Mouse (Mus musculus): ENCODE data around the gene Mex3b. TPM values are rescaled to one million over a fixed set of nuclear protein-coding genes. Genes with fewer than 3 reads are reported as not detected.

Mex3b gene
- polyA plus RNA-seq, 1 experiment from 2014 or later, result 41.7 TPM

DNA sequence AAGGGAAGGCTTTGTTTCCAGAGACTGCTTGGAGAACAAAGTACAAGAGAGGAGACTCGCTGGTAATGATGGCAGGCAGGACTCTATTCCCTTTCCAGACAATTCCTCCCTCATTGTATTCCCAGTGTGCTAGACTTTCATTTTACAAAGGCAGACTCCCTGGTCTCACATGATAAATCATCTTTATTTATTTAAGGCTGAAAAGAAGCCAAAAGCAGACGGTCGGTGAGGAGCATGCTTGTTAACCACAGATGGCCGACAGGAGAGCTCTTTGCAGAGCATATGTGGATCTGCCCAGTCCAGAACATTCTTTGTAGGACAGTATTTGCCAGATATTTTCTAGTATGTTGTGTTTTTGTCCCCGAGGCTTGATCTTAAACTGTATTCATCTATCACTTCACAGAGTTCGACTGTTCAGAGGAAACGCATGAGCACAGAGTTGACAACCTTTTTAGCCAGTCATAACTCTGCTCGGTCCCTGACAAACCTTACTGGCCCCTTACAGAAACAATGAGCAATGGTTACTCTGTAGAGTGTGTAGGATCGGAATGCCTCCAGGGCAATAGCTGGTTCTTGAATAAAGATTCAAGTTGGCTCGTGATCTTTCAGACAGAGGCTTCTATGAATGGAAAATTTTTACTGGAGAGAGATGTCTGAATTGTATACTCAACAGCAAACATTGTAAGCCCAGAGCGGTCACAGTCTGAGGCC is 28.0 kb upstream of the Mex3b start:
- peak; percentile 62 for ATAC-seq
- H3K27ac ChIP-seq (ENCODE audit: low read length), result peak overlapping the region; percentile 49
- 53% methylated on average over 11 of the region's 11 CpGs for WGBS
- H3K9me3 ChIP-seq (ENCODE audit: control insufficient read depth, low read length), result no peaks in the 10 kb centered on the region
- peaks cover 12% of the 10 kb centered on the region for H3K4me1 ChIP-seq (replicated peaks; ENCODE audit: control insufficient read depth, insufficient read depth, low read length)
- no peaks in the 10 kb centered on the region for H3K27me3 ChIP-seq (replicated peaks; ENCODE audit: control insufficient read depth, insufficient read depth, low read length)
- no peak overlapping the region for H3K4me2 ChIP-seq (ENCODE audit: low read length)
- no peaks in the 10 kb centered on the region for H3K36me3 ChIP-seq (ENCODE audit: control insufficient read depth, insufficient read depth)
- no peak overlapping the region for H3K4me3 ChIP-seq (replicated peaks; ENCODE audit: low read length)
- H3K9ac ChIP-seq (replicated peaks; ENCODE audit: low read depth, low read length), result no peak overlapping the region

DNA sequence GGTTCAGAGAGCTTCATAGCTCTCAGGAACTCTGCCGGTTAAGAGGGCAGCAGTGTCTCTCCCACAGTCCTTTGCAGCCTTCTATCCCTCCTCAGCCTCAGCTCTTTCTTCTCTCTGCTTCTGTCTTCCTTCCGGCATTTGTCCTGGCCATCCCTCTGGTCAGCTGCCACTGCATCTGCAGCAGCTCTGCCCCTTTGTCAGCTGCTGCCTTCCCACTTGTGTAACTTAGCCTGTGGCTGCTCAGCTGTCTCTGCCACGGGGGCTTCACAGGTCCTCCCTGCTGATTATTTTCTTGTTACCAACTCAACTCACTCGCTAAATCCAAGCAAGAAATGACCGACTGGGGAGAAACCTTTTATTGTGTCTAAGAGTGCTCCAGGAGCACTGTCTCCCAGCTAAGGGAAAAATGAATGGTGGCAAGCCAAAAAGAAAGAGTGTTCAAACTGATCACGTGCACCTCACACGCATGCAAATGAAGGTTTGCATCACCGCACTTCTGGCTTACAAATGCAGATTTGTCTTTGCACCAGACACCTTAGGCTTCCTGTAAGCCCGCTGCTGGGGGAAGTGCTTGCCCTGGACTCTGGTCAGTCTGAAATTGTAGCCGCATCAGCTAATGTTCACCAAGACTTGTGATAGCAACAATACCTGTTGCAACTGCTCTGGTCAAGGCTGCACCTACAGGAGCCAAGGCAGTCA is 24.8 kb upstream of the Mex3b start:
- WGBS, result 26% methylated on average over 10 of the region's 10 CpGs
- no peak overlapping the region for H3K27ac ChIP-seq (ENCODE audit: low read length)
- no peaks in the 10 kb centered on the region for H3K9me3 ChIP-seq (ENCODE audit: control insufficient read depth, low read length)
- H3K36me3 ChIP-seq (ENCODE audit: control insufficient read depth, insufficient read depth), result no peaks in the 10 kb centered on the region
- H3K27me3 ChIP-seq (replicated peaks; ENCODE audit: control insufficient read depth, insufficient read depth, low read length), result no peaks in the 10 kb centered on the region
- peak; percentile 41 for ATAC-seq
- no peak overlapping the region for H3K9ac ChIP-seq (replicated peaks; ENCODE audit: low read depth, low read length)
- H3K4me1 ChIP-seq (replicated peaks; ENCODE audit: control insufficient read depth, insufficient read depth, low read length), result peaks cover 12% of the 10 kb centered on the region
- H3K4me3 ChIP-seq (replicated peaks; ENCODE audit: low read length), result no peak overlapping the region
- H3K4me2 ChIP-seq (ENCODE audit: low read length), result peak overlapping the region; percentile 15

DNA sequence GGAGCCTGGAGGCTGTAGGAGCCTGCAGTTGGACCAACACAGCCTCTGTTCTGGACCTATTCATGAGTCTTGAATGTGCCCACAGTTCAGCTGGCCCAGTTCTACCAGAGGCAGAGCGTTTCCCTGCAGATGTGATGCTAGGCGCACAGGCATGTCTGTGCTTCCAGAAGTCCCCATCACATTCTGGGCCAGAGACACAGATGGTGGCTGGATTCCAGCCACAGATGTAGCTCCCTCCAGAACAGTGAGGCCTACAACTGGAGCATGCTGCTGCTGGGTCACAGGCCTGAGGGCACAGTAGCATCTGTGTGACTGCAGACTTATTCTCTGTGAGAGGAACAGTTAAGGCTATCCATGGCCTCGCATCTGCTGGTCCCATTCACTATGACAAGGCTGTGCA is 16.4 kb upstream of the Mex3b start:
- Histone ChIP-seq H3K4me2 (ENCODE audit: low read length) (no peak overlapping the region), H3K4me1 (replicated peaks; ENCODE audit: control insufficient read depth, insufficient read depth, low read length) (peaks cover 4% of the 10 kb centered on the region), H3K9ac (replicated peaks; ENCODE audit: low read depth, low read length) (no peak overlapping the region), H3K27ac (ENCODE audit: low read length) (no peak overlapping the region), H3K36me3 (ENCODE audit: control insufficient read depth, insufficient read depth) (no peaks in the 10 kb centered on the region), H3K4me3 (replicated peaks; ENCODE audit: low read length) (no peak overlapping the region), H3K9me3 (ENCODE audit: control insufficient read depth, low read length) (no peaks in the 10 kb centered on the region), H3K27me3 (replicated peaks; ENCODE audit: control insufficient read depth, insufficient read depth, low read length) (no peaks in the 10 kb centered on the region)
- WGBS, result 85% methylated on average over 3 of the region's 3 CpGs
- no peak for ATAC-seq

DNA sequence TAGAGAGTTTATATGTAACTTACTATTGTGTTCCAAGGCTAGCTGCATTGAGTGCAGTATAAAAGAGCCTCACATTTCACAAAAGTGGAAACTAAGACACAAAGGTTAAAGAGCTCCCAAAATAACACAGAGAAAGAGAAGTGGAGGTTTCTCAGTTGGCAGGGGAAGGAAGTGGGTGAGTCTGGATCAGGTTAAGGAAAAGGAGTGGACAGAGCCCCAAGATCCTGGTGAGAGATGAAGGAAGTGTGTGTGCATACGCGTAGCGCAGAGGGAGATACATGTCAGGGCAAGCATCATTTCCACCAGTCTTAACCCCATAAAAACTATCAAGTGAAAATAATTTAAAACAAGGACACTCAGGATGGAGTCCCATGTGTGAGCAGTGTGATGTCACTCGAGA is 15.5 kb upstream of the Mex3b start:
- H3K27me3 ChIP-seq (replicated peaks; ENCODE audit: control insufficient read depth, insufficient read depth, low read length), result no peaks in the 10 kb centered on the region
- H3K36me3 ChIP-seq (ENCODE audit: control insufficient read depth, insufficient read depth), result no peaks in the 10 kb centered on the region
- no peaks in the 10 kb centered on the region for H3K9me3 ChIP-seq (ENCODE audit: control insufficient read depth, low read length)
- no peak overlapping the region for H3K27ac ChIP-seq (ENCODE audit: low read length)
- ATAC-seq, result no peak
- no peak overlapping the region for H3K9ac ChIP-seq (replicated peaks; ENCODE audit: low read depth, low read length)
- peaks cover 4% of the 10 kb centered on the region for H3K4me1 ChIP-seq (replicated peaks; ENCODE audit: control insufficient read depth, insufficient read depth, low read length)
- no peak overlapping the region for H3K4me2 ChIP-seq (ENCODE audit: low read length)
- 91% methylated on average over 4 of the region's 4 CpGs for WGBS
- H3K4me3 ChIP-seq (replicated peaks; ENCODE audit: low read length), result no peak overlapping the region

DNA sequence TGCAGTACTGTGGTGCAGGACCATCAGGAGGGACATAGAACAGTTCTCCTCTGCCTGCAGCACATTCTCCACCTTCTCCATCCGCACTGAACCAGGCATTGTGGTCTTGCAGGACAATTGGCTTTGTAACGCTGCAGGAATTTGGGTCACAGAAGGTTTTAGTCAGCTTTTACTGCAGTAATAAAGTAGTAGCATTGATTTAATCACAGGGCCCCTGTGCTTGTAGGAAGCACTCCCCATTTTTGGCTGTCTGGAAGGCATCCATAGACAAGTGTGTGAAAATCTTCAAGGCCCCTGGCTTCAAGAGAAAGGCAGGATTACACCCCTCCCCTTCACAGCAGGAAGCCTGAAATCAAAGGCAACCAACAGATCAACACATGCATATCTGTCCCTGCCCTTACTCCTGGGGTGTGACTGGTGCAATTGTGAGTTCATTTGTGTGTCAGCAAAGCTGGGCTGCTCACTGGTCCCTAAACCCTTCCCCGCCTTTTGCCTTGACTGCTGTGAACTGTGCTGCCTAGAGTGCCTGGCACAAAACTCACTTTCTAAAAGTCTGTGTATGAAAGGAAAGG is 12.9 kb upstream of the Mex3b start:
- H3K9ac ChIP-seq (replicated peaks; ENCODE audit: low read depth, low read length), result no peak overlapping the region
- H3K4me2 ChIP-seq (ENCODE audit: low read length), result no peak overlapping the region
- H3K36me3 ChIP-seq (ENCODE audit: control insufficient read depth, insufficient read depth), result no peaks in the 10 kb centered on the region
- ATAC-seq, result no peak
- H3K4me1 ChIP-seq (replicated peaks; ENCODE audit: control insufficient read depth, insufficient read depth, low read length), result peaks cover 4% of the 10 kb centered on the region
- no peaks in the 10 kb centered on the region for H3K27me3 ChIP-seq (replicated peaks; ENCODE audit: control insufficient read depth, insufficient read depth, low read length)
- no peak overlapping the region for H3K27ac ChIP-seq (ENCODE audit: low read length)
- H3K9me3 ChIP-seq (ENCODE audit: control insufficient read depth, low read length), result no peaks in the 10 kb centered on the region
- H3K4me3 ChIP-seq (replicated peaks; ENCODE audit: low read length), result no peak overlapping the region
- WGBS, result 18% methylated on average over 3 of the region's 3 CpGs

DNA sequence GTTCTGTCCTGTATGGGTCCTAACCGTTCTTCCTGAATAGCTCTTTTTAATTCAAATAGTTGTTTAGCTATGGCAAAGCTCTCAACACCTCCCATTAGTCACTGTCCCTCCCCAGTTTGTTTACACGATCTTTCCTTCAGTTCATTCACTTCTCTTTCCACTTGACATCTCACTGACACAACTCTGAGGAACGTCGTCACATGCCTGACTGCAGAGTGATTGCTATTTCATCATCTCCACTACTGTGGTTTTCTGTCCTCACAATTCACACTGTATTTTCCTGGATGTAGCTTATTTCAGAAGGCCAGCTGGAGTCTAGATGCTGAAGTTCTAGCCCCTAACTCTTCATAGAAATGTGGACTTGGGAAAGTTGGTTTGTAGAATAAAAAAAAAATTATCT is 8.5 kb upstream of the Mex3b start:
- no peak overlapping the region for H3K9ac ChIP-seq (replicated peaks; ENCODE audit: low read depth, low read length)
- no peak overlapping the region for H3K27ac ChIP-seq (ENCODE audit: low read length)
- no peak for ATAC-seq
- no peak overlapping the region for H3K4me2 ChIP-seq (ENCODE audit: low read length)
- H3K4me1 ChIP-seq (replicated peaks; ENCODE audit: control insufficient read depth, insufficient read depth, low read length), result peaks cover 8% of the 10 kb centered on the region
- 37% methylated on average over 4 of the region's 4 CpGs for WGBS
- no peak overlapping the region for H3K4me3 ChIP-seq (replicated peaks; ENCODE audit: low read length)
- H3K9me3 ChIP-seq (ENCODE audit: control insufficient read depth, low read length), result no peaks in the 10 kb centered on the region
- no peaks in the 10 kb centered on the region for H3K36me3 ChIP-seq (ENCODE audit: control insufficient read depth, insufficient read depth)
- no peaks in the 10 kb centered on the region for H3K27me3 ChIP-seq (replicated peaks; ENCODE audit: control insufficient read depth, insufficient read depth, low read length)

DNA sequence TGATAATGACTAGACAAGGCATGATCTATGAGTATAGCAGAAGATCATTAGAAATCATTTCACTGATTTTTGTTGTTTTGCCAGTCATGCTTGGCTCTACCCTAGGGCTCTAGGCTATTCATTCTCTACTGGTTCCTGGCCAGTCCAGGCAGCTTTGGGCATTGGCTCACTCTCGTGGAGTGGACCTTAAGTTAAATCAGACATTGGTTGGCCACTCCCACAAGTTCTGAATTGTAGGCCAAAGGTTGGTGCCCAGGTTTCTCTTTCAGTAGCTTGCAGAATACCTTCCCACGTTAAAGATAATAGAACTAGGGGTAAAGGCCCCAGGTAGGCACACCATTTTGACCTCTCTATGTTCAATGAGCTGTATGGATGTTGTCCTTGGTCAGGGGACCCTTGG is 6.5 kb upstream of the Mex3b start:
- no peaks in the 10 kb centered on the region for H3K9me3 ChIP-seq (ENCODE audit: control insufficient read depth, low read length)
- H3K27me3 ChIP-seq (replicated peaks; ENCODE audit: control insufficient read depth, insufficient read depth, low read length), result no peaks in the 10 kb centered on the region
- H3K27ac ChIP-seq (ENCODE audit: low read length), result no peak overlapping the region
- ATAC-seq, result no peak
- WGBS, result 72% methylated on average over 2 of the region's 2 CpGs
- no peak overlapping the region for H3K4me3 ChIP-seq (replicated peaks; ENCODE audit: low read length)
- no peak overlapping the region for H3K9ac ChIP-seq (replicated peaks; ENCODE audit: low read depth, low read length)
- H3K36me3 ChIP-seq (ENCODE audit: control insufficient read depth, insufficient read depth), result no peaks in the 10 kb centered on the region
- H3K4me1 ChIP-seq (replicated peaks; ENCODE audit: control insufficient read depth, insufficient read depth, low read length), result peaks cover 17% of the 10 kb centered on the region
- no peak overlapping the region for H3K4me2 ChIP-seq (ENCODE audit: low read length)

DNA sequence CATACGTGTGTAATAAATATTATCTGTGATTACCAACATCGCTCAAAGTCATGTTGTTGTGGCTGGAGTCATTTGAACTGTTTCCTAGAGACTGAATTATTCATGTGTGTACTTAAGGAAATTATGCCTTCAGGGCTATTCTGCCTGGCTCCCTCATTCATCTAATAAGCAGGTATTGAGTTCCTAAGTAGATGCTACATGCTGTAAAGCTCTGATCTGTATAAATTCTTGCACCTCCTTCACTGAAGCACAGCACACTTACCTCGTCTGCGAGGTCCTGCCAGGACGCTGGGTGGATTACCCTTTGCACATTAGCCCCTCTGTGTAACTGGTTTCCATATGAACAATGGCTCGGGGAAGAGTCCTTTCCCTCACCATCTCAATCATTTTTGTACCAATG is 3.8 kb upstream of the Mex3b start:
- Histone ChIP-seq H3K9ac (replicated peaks; ENCODE audit: low read depth, low read length) (no peak overlapping the region), H3K4me3 (replicated peaks; ENCODE audit: low read length) (no peak overlapping the region), H3K9me3 (ENCODE audit: control insufficient read depth, low read length) (no peaks in the 10 kb centered on the region), H3K4me2 (ENCODE audit: low read length) (no peak overlapping the region), H3K4me1 (replicated peaks; ENCODE audit: control insufficient read depth, insufficient read depth, low read length) (peaks cover 17% of the 10 kb centered on the region), H3K36me3 (ENCODE audit: control insufficient read depth, insufficient read depth) (no peaks in the 10 kb centered on the region), H3K27me3 (replicated peaks; ENCODE audit: control insufficient read depth, insufficient read depth, low read length) (no peaks in the 10 kb centered on the region), H3K27ac (ENCODE audit: low read length) (peak overlapping the region; percentile 59)
- ATAC-seq, result no peak
- WGBS, result 30% methylated on average over 6 of the region's 6 CpGs

DNA sequence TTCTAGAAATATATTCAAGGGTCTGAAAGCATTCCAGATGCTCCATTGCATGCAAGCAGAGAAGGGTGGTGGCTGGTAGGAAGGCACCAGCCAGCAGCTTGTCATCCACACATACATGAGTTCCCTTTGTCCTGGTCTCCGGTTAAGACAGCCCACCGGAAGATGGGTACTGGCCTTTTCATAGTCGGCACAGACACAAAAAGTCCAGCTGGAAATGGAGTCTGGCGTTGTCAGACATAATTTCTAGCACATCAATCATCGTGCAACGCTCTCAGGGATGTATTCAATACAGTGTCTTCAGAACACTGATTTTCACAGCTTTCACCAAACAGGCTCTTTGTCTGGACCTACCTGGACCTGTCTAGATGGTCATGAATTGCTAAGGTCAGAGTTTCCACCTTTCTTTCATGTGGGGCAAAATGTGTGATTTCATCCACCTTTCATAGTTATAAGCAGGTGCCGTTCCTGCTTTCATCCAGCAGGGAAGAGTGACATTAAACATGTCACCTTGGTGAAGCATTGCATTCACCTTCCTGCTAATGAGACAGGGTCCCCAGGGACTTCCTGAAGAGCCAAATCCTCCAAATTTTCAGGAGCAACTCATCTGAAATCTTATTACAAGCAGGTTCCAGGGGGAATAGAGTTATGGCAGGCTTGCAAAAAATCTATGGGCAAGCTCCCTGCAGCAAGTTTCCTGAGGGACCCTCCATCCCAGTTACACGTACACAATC is 2.7 kb upstream of the Mex3b start:
- Histone ChIP-seq H3K36me3 (ENCODE audit: control insufficient read depth, insufficient read depth) (peaks cover 4% of the 10 kb centered on the region), H3K4me2 (ENCODE audit: low read length) (peak overlapping the region; percentile 96), H3K4me1 (replicated peaks; ENCODE audit: control insufficient read depth, insufficient read depth, low read length) (peaks cover 17% of the 10 kb centered on the region), H3K9me3 (ENCODE audit: control insufficient read depth, low read length) (no peaks in the 10 kb centered on the region), H3K4me3 (replicated peaks; ENCODE audit: low read length) (peak overlapping the region; percentile 91), H3K9ac (replicated peaks; ENCODE audit: low read depth, low read length) (peak overlapping the region; percentile 82), H3K27ac (ENCODE audit: low read length) (peak overlapping the region; percentile 100), H3K27me3 (replicated peaks; ENCODE audit: control insufficient read depth, insufficient read depth, low read length) (no peaks in the 10 kb centered on the region)
- no peak for ATAC-seq
- WGBS, result 15% methylated on average over 8 of the region's 8 CpGs

Measured in forebrain, embryonic 16.5 days (tissue).